Mouse (Mus musculus): ENCODE measurements around the gene Saa1.

- no peak for TF ChIP-seq CTCF (IDR thresholded peaks at IDR 0.05; ENCODE audit: low read depth, low read length)
- TF ChIP-seq POLR2A (IDR thresholded peaks at IDR 0.05; ENCODE audit: extremely low read depth, insufficient read depth, low read length): no peak
Measured at GRCm38 (mm10) chr7:46723354-46723753, 19.4 kb downstream of the Saa1 start.
